Mouse (Mus musculus) kidney, adult 8-10 months (tissue): ENCODE results near the gene Tns3.
A peak's percentile ranks its signal among the peaks of the same experiment; 100 is the strongest.

ENCODE experiments used
- DNase-seq, 2 experiments: peaks; one replicate each; pipeline ENCODE4 v3.0.0; 2022

Tns3 gene

DNA sequence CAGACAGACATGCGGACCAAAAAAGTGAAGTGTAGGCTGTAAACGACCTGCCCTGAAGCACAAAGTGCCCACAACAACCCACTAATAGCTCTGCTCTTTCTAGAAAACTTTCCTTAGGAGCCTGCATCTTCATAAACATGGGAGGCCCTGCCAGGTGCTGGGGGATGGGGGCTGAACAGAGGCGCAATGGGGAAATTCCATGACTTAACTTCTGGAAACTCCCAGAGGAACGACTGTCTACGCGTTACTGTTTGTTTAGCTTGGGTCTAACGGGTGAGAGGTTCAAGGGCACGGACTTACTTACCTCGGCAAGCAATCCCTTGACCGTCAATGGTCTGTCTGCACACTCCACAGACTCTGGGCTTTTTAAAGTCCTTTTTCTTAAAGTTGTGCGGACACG lies 48.9 kb downstream of the Tns3 start:
- DNase-seq = peak in 1 of 2 experiments; percentile 49

DNA sequence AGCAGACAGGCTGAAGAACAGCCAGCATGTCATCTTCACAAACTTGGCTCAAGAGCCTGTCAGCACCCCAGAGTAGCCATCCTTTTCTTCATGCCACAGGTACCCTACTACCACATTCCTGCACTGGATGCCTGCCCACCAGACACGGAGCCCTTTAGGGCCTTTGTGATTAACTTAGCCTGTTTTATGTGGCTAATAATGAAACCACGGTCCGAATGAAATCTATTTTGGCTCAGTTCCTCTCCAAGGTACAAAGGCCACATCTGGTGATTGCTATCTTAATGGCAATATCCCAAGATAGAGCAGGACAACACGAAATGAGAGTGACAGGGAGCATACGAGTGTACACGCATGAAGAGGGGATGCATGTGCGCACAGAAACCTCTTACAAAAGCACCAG lies 53.9 kb downstream of the Tns3 start:
- peak in 1 of 2 experiments; percentile 55 for DNase-seq

DNA sequence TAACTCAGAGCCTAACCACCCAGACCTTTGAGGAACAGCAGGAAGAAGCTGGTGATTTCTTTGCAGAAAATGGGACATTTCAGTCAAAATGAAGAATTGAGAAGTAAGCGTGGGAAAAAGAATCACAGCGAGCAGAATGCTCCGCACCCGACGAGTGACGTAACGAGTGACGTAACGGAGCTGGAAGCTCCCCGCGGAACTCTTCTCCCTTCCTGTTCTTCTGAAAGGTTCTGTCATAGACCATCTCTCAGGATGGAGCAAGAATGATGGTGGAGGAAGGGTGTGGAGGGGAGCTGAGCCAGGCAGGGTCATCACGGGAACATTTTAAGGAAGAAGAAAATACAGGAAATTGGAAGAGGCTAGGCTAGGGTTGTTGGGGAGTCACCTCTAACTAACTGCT lies 54.5 kb downstream of the Tns3 start:
- no peak for DNase-seq

DNA sequence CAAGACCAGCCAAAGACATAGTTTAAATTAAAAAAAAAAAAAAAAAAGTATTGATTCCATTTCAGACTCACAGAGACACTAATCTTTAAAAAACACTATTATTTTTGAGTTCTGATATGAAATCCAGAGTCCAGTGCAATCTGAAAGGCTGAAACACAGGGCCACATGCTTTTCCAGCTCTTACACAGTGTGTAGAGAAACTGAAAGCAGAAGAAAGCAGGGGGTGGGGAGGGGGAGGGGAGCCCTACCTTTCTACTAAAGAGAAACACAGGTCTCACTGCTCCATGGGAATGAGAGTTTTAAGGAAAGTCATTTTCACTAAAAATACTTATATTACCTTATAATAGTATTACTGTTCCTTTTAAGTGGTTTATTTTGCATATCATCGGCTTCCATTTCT lies 57.2 kb downstream of the Tns3 start:
- no peak for DNase-seq

DNA sequence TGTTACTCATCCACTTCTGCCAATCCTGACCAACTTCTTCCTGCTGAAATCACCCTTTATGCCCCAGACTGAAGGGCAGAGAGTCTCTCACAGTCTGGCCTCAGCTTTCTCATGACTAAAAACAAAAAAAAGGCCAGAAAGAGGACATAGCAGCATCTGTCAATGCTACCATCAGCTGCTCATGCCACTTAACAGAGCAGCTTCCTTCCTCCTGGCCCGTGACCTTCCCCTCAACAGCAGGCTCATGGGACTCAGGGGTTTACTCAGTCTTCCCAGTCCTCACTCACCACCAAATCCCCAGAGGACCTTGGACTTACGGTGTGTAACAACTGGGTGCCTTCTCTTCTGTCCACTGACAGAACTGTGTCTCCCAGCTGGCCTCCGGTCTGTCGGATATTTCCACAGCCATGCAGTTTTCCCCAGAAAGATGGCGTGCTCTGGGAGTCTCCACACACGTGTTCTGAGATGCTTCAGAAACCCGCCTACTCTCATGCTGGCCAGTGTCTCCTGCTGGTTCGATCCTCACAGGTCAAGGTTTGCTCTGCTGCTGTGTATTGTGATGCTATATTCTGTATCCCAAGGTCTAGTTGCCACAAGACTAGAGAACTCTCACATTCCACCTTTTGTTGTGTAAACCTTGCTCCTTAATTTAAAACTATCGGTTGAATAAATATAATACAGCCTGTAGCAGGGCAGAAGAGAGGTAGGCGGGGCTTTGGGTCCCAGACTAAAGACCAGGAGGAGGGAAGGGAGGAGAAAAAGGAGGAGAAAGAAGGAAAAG lies 59.4 kb downstream of the Tns3 start:
- no peak for DNase-seq

DNA sequence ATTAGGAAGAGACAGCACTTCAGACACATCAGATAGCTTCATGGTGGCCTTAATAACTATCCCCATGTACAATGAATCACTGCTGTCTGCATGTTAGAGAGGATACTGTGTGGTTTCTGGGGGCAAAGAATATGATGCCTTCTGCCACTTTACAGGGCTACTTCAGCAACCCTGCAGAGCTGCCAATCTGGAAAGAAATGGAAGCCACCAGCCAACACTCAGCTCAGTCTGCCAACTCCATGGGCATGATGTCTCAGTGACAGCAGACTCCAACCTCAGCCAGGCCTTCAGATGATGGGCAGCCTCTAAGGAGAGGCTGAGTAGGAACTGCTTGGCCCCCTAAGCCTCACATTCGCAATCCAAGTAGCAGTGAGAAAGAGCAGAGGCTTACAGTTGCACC lies 61.7 kb downstream of the Tns3 start:
- no peak for DNase-seq

DNA sequence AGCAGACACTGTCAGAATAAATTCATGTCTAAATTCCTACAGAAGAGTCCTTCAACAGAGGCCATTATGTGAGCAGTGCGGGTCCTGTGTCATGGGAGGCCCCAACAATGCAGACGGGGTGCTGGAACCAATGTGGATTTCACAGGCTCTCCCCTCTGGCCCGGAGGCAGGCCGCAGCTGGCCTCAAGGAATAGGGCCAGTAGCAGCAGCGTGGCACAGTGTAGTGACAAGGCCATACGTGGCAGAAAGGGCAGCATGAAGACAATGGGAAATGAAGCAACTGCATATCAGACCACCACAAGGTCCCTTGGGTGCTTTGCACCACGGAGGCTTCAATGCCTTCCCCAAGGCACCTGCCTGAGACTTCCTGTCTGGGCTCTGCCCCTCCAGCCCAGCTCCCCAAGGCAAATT lies 62.9 kb downstream of the Tns3 start:
- no peak for DNase-seq

DNA sequence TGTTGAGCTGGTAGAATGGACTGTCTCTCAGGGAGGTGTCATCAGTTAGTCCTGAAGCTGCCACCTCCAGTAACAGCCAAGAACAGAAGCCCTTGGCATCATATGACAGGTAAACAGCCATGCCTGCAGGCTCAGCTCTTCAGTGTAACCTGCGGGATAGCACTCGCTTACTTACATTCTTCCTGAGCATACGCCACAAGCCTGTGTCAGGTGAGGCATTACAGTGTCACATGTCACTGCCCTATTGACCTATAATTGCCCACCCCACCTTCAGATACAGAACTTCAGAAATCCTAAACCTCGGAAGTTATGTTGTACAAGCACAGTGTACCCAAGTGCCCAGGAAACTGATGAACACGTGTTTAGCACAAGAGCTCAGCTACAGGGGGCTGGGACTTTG lies 68.7 kb downstream of the Tns3 start:
- no peak for DNase-seq

DNA sequence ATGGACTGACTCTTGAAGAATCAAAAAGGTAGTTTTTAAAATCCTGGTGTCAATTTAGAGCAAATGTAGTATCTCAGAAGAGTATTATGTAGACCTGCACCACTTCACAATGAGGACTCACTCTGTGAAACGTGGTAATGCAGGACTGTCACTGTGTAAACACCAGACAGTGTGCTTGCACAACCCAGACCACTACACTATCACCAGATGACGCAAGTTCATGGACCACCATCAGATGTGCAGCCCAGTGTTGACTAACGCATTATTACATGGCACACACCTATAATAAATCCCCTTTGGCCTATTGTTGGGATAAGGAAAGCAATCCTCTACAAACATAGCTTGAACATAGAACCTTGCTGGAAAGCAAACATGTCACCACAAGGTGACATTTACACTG lies 71.2 kb downstream of the Tns3 start:
- DNase-seq = no peak

DNA sequence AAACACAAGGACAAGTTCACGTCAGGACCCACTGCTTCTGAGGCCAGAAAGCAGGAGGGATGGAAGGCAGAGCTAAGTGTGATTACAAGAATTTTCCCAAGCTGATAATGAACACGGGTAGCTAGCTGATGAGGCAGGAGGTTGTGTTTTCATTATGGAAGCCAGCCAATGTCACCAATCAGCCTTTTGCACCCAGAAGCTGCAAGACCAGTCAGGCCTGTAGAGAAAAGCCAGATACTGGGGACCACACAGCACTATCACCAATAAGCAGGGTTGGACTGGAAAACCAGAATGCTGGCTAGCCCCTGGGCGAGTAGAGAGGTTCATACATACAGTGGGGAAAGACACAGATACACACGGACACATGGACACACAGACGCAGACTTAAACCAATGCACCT lies 73.1 kb downstream of the Tns3 start:
- DNase-seq = no peak

DNA sequence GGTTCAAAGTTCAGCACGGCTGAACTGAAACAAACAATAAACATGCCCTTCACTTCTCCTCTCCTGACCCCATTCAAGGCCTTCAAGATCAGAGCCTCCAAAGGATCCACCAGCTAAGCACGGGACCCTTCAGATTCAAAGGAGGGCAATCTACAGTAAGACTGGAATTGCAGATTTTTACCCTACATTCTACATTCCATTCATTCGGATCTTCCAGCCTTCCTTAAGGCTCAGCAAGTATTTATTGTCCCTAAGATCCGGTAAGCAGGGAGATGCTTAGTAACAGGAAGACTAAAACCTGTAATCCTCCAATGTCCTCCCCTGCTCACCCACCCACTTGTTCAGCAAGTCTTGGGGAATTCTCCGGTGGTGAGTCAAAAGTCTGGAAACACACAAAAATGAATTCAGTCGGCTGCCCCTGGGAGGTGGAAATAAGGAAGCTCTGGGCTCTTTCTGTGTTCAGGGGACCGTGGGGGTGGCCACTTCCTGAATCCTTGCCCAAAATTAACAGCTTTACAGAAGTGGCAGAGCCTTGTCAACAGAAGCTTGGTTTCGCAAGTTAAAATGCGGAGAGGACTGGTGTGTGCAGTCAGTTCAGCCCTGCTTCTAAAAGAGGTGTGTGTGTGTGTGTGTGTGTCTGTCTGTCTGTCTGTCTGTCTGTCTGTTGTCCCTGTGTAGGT lies 75.0 kb downstream of the Tns3 start:
- DNase-seq = peak in 1 of 2 experiments; percentile 27

DNA sequence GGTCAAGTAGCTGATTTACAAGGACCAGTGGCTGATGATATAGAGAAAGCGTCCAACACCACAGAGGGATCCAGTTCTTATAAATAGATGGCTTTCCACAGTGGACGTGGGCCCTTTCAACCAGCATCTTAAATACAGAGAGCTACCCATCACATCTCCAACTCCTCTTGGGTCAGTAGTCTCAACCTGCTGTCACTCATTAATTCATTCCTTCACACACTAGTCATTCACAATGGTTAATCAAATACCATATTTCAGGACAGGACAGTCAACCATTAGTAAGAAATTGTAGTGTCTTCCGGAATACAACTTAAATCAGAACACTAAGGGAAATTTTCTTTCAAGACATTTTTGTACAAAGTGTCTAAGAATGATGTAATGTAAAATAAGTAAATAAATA lies 76.4 kb downstream of the Tns3 start:
- DNase-seq = no peak

DNA sequence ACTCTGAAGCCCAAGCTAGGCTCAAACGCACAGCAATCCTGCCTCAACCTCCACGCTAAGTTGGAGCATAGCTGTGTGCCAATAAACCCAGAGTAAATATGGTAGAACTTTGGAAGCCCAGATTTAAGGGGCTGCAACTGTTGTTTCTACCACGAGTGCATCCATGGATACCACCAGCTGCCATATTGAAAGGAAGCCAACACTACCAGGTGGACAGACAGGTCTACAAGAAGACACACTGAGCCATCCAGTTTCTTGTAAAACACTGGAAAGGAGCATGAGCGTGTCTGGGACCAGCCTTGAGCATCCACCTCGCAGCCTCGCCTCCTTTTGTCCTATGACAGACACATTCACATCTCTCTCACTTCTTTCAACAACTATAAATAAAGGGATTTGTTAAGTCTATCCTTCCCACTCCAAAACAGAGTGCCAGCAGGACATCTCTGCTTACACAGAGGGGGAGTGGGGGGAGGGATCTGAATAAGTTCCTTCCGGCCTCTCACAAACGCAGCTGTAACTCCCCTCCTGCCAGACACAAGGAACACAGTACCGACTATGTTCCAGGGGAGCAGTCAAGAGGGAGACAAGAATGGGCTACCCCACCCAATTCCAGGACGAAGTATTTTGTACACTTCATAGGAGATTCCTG lies 77.2 kb downstream of the Tns3 start:
- no peak for DNase-seq

DNA sequence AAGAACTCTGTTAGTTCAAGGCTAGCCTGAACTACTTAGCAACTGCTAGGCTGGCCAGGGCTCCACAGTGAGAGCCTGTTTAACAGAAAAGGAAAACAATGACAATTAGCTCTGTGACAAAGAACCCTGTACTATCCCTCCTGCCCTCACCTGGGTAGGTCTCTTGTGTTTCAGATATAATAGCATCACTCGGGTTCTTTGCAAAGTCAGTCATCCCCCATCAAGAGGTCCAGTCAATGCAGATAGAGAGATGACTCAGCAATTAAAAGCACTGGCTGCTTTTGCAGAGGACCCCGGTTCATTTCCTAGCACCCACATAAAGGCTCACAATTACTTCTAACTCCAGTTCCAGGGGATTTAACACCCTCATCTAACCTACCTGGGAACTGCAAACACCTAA lies 78.0 kb downstream of the Tns3 start:
- no peak for DNase-seq

DNA sequence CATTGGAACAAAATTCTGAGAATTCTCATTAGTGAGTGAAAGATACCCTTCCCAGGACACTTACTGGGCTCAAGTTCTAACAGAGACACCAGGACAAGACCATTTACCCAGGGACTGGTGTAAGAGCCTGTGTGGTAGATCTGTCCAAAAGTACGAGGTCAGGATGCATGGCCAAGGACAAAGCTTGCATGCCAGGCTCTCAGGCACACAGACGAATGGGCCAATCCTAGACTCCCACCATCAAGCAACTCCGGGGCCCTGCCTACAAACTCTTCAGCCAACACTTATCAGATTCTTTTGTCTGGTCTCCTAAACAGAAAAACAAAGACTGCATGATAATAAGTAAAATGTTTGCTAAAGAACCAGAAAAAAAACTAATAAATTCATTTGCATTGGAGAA lies 78.6 kb downstream of the Tns3 start:
- no peak for DNase-seq

DNA sequence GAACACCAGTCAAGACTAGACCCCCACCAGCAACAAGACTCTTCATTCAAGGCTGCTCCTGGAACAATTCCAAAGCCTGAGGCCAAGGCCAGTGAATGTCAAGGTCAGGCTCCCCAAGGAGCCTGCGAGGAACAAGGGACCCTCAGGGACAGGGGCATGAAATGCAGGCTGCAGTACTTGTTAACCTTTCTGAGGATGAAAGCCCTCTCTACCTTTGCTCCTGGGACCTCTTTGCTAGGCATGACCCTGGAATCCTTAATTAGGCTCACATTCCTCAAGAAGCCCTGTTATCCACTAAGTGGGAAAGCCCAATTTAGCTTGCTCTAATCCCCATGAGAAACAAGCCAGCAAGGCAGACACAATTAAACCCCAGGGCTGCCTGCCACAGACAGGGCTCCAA lies 79.4 kb downstream of the Tns3 start:
- no peak for DNase-seq

DNA sequence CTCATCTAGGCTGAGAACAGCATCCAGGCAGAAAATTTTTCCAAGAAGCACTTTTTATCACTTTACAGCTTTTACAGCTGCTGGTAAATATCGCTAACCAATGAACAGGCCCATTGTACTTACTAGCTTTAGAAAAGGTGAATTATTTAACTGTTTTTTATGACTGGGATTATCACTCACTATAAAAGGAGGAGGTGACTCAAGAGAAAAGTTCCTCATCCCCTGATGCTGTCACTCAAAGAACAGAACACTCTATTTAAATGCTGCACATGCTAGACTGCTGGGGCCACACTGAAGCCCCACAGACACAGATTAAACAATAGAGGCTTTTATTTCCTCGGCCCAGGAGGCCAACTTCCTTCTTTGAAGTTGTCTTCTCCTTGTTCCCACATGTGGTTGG lies 80.0 kb downstream of the Tns3 start:
- no peak for DNase-seq

DNA sequence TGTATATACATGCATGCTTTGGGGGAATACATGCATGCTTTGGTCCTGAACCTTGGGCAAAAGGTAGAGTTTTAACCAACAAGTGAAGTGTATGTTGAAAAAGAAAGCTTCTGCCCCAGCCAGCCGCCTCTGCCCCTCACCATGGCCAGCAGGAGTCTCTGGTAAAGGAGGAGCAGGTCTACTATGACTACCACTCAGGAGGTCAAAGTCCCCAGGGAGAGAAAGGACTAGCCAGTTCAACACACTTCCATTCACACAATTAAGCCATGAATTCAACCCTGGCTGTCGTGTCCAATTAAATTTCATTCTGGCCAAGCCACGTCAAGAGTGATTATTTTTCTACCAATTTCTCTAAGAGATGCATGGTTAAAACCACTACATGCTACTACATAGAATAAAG lies 81.2 kb downstream of the Tns3 start:
- DNase-seq = peak in 1 of 2 experiments; percentile 28

DNA sequence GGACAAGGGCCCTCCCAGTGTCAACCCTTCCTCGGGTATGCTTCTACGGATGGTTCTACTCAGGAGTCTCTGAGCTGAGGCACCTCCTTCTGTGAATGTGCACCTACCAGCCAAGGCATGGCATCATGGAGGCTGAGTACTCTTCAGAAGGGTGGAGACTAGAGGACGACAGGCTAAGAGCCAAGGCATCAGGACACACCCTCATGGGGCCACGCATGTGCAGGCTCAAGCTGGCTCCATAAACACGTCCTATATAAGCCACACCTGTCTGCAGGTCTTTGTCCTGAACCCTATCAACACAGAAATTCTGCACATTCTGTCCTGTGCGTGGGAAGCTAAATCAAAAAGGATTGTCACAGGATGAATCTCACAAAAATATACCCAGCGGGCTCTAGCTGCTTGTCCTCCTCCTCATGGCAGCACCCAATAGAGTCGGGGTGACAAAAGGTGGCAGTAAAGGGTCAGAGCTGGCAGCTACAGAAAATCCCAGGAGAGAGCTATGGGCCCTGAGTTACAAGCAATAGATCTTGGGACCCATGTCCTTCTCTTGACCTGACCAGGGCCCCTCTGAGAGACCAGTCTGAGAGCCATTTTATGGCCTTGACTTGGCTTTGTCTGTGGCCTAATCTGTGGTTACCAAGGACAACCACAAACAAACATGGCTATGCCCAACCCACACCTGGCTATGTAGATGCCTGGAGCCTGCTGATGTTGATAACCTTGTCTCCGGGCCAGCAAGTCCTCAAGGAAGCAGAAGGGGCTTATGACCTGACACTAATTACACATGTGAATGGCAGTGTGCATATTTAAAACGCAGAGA lies 82.0 kb downstream of the Tns3 start:
- DNase-seq = no peak

DNA sequence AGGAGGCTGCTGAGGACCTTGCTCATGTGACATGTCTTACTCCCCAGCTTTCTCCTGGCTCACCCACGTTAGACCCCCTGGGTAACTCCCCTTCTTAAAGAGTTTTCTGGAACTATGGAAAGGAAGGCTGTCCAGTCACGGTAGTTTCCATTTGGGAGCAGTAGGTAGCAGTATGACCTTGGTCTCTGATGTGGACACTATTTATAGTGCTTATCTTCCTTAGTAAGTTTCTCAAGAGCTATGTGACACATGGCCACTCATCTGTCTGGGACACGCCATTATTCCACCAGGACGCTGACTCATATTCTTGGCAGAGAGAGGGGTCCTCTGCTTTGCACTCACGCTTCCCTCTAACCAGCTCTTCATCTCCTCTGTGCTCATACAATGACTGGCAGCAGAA lies 84.5 kb downstream of the Tns3 start:
- no peak for DNase-seq

DNA sequence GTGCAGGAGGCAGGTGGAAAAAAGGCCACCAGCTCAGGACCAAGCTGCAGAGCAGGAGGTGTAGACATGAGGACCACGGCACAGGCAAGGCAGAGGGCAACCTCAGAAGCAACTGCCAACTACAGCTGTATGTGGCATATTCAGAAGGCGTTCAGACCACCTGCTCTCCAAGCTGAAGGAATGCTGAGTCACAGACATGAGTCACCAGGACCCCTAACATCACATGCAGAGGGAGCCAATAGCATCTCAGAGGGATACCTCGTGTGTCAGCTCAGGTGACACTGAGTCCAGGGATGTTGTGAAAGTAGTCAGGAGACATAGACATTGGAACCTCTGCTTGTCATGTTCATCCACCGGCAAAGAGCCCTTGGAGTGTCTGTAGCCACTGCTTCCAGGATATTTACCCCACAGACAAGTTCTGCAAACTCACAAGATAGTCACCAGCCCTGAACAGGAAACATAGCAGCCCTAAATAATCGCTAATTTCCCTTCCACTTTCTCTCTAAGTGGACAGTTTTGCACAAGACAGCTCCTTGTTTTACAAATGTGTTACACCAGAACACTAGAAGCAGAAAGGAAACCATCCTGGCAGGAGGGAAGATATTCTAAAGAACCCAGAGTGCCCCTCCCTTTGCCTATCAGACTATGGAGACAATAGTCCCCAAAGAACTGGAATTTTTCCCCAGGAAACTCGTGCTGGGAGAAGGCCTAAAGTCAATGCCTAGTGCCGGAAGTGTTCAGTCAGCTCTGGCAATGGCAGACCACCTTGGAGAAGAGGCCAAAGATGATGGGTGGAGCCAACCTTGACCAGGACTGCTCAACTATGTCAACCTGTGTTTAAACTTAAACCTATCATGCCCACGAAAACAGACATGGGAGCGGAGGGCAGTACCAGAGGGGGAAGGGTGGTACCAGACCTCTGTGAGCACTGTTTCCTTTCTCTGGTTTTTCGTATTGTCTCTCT lies 88.8 kb downstream of the Tns3 start:
- peak in 1 of 2 experiments; percentile 24 for DNase-seq

DNA sequence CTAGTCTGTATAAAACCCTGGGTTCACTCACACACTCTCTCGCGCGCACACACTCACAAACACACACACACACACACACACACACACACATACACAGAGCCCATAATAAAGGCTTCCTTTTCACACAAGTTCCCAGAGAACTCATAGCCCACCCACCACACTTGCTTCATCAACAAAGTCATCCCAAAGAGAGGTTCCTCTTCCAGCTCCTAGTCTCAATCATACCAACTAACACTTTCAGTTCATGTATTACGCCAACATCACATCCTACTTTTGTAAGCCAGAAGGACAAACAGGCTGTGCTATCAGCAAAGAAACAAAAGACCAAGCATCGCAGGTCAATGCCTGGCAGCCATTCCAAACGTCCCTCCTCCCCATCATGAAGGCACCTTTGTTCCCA lies 89.8 kb downstream of the Tns3 start:
- no peak for DNase-seq
